In the genomic region with DNA sequence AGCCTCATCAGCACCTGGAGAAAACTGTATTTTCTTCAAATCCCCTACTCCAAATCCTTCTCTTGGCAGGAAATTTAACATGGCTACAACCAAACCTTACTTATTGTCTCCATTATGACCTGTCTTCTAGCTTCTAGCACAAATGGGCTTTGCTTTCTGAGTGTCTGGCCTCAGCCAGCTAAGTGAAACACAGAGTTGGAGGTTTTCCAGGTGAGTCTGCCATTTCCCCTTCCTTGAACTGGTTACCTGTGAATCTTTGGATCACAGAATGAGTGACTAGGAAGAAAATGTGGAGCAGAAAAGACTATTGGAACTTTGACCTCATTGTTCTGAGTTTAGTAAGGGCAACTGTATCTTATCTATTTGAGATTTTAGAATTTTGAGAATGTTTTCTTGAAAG, we compare ENCODE assay signal across 30 mouse cellular contexts. TPM values are rescaled to one million over a fixed set of nuclear protein-coding genes. Genes with fewer than 3 reads are reported as not detected.
"Had no signal": no experiment of that assay in that cellular context is flagged by ENCODE, and none has a peak within 500 bp of the region (broad histone marks: within the 10 kb centered on the region; RNA-seq: fewer than 3 reads in every experiment).

A gene (plus strand): TSS at position 73 of the 400 bp plus-strand sequence.

- H3K4me3 ChIP-seq: gastrocnemius, adult 2 months; heart, embryonic 10.5 days; heart, embryonic 12.5 days; hindbrain, embryonic 10.5 days; hindbrain, embryonic 12.5 days; intestine, embryonic 15.5 days; layer of hippocampus, adult 2 months; left cerebral cortex, adult 2 months; limb, embryonic 10.5 days; limb, embryonic 12.5 days; liver, embryonic 13.5 days; liver, embryonic 15.5 days had no signal

- H3K27ac ChIP-seq: gastrocnemius, adult 2 months; heart, embryonic 10.5 days; hindbrain, embryonic 10.5 days; hindbrain, embryonic 12.5 days; hindbrain, embryonic 14.5 days; intestine, embryonic 15.5 days; layer of hippocampus, adult 2 months; left cerebral cortex, adult 2 months; limb, embryonic 10.5 days; limb, embryonic 12.5 days; liver, embryonic 13.5 days; liver, embryonic 15.5 days had no signal

- H3K4me2 ChIP-seq: heart, embryonic 12.5 days; hindbrain, embryonic 12.5 days; hindbrain, embryonic 14.5 days; intestine, embryonic 15.5 days; limb, embryonic 12.5 days; liver, embryonic 11.5 days; liver, embryonic 13.5 days; liver, embryonic 15.5 days had no signal

- DNase-seq: gastrocnemius, adult 2 months; gastrocnemius, postnatal 10 days; gastrocnemius, postnatal 25 days; heart, adult 18-20 months; heart, postnatal 10 days; heart, postnatal 4 days; kidney, postnatal 4 days; liver; liver, embryonic 13.5 days; liver, postnatal 0 days had no signal

- H3K9ac ChIP-seq: heart, embryonic 12.5 days; hindbrain, embryonic 12.5 days; hindbrain, embryonic 14.5 days; intestine, embryonic 15.5 days; limb, embryonic 12.5 days; liver, embryonic 13.5 days; liver, embryonic 15.5 days; liver, postnatal 0 days had no signal

- H3K27me3 ChIP-seq: heart, embryonic 12.5 days; hindbrain, embryonic 12.5 days; intestine, embryonic 15.5 days; limb, embryonic 12.5 days; liver, embryonic 13.5 days; liver, embryonic 15.5 days had no signal

- ATAC-seq: hindbrain, embryonic 16.5 days; inflammation-experienced regulatory T-cells, adult 6 months; intestine, embryonic 15.5 days; intestine, postnatal 0 days; liver, postnatal 0 days had no signal

- H3K36me3 ChIP-seq: heart, embryonic 10.5 days; heart, embryonic 12.5 days; hindbrain, embryonic 10.5 days; hindbrain, embryonic 12.5 days; intestine, embryonic 15.5 days; limb, embryonic 10.5 days; limb, embryonic 12.5 days; liver, embryonic 13.5 days; liver, embryonic 15.5 days had no signal

- H3K4me1 ChIP-seq: heart, embryonic 10.5 days; heart, embryonic 12.5 days; hindbrain, embryonic 10.5 days; hindbrain, embryonic 12.5 days; intestine, embryonic 15.5 days; limb, embryonic 10.5 days; limb, embryonic 12.5 days; liver, embryonic 13.5 days; liver, embryonic 15.5 days had no signal

- H3K9me3 ChIP-seq: heart, embryonic 10.5 days; heart, embryonic 12.5 days; hindbrain, embryonic 10.5 days; hindbrain, embryonic 12.5 days; intestine, embryonic 15.5 days; limb, embryonic 10.5 days; limb, embryonic 12.5 days; liver, embryonic 13.5 days; liver, embryonic 15.5 days had no signal

RNA-seq across cellular contexts. Expression of the gene that starts here (rescaled TPM):
- polyA plus RNA-seq: frontal cortex, adult 2 months; heart, embryonic 10.5 days; heart, embryonic 12.5 days; heart, embryonic 14.5 days; heart, embryonic 16.5 days; hindbrain, embryonic 10.5 days; hindbrain, embryonic 12.5 days; hindbrain, embryonic 14.5 days; hindbrain, embryonic 16.5 days; inflammation-experienced regulatory T-cells, adult 6 months; intestine, embryonic 15.5 days; intestine, postnatal 0 days; kidney, embryonic 16.5 days; limb, embryonic 10.5 days; limb, embryonic 12.5 days; limb, embryonic 14.5 days; liver, embryonic 11.5 days; liver, embryonic 13.5 days; liver, embryonic 15.5 days; liver, postnatal 0 days had no signal
